8 mouse cellular contexts compared by ENCODE assay signal in the genomic region with DNA sequence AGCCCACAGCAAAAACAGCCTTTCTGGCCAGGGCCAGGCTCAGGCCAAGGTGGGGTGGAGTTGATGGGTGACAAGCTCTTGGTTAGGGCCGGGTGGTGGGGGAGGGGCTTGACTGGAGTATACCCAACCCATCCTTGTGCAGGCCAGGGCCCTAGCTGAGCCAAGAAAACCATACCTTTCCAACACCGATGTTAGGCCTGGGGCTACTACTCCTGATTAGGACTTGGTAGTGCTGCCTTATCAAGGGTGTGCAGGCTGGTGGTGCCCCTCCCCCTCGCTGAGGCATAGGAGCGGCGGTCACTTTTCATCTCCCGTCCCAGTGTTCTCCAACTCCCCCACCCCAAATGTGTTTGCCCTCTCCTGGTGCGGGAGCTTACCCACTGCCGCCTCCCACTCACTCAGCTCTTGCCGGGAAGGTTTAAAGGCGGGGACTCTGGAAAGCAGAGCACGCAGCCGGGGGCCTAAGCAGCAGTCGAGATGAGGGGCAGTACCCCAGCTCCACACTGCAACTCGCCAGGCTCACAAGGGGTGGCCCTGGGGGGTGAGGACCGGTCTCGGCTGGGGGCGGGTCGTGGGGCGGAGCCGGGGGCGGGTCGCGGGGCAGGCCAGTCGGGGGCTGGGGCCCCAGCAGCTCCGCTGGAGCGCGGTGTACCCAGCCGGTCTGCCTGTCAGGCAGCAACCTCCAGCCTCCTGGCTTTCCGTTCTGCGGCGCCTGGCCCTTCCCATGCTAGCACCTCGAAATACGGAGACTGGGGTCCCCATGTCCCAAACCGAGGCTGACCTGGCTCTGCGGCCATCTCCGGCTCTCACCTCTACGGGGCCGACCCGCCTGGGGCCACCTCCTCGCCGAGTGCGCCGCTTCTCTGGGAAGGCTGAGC. TPM values are rescaled to one million over a fixed set of nuclear protein-coding genes. Genes with fewer than 3 reads are reported as not detected.
DNase-seq lines count a peak whose midpoint lies in the region; ATAC-seq and TF ChIP-seq lines count a peak whose summit lies in the region.

A gene (plus strand): TSS at position 620 of the 878 bp plus-strand sequence.

- ATAC-seq in granulocyte monocyte progenitor cell, adult 5-6 weeks (replicated peaks; ENCODE audit: poor library complexity, severe bottlenecking) = peak; percentile 42
- ATAC-seq in intestine, postnatal 0 days = peak; percentile 65
- ATAC-seq in lung, embryonic 15.5 days (ENCODE audit: borderline replicate concordance, extremely low read depth, low FRiP score, low TSS enrichment) = peak; percentile 82

- H3K27ac ChIP-seq in brown adipose tissue, adult 24 weeks (replicated peaks; ENCODE audit: low read depth, low read length) = no peak within 1 kb of the TSS
- H3K27ac ChIP-seq in intestine, postnatal 0 days (ENCODE audit: low read depth, low read length) = peak within 1 kb of the TSS; percentile 57
- H3K27ac ChIP-seq in lung, embryonic 15.5 days = peak within 1 kb of the TSS; percentile 79

- no peaks in the 10 kb centered on the region for H3K36me3 ChIP-seq in intestine, postnatal 0 days (ENCODE audit: control insufficient read depth, insufficient read depth)
- 0 out of 2 replicates have a peak, but pooled peaks cover 9% of the 10 kb centered on the region for H3K36me3 ChIP-seq in lung, embryonic 15.5 days

- H3K9ac ChIP-seq in intestine, postnatal 0 days (ENCODE audit: low read depth, low read length) = peak within 1 kb of the TSS; percentile 70
- H3K9ac ChIP-seq in lung, embryonic 15.5 days = peak within 1 kb of the TSS; percentile 59

- WGBS in intestine, postnatal 0 days = 1% methylated on average over 43 of the region's 43 CpGs
- 1% methylated on average over 36 of the region's 43 CpGs for WGBS in lung, embryonic 15.5 days

- peaks cover 7% of the 10 kb centered on the region for H3K4me1 ChIP-seq in brown adipose tissue, adult 24 weeks (ENCODE audit: control insufficient read depth, insufficient read depth, insufficient read length, low read length)
- 0 out of 2 replicates have a peak, but pooled peaks cover 10% of the 10 kb centered on the region for H3K4me1 ChIP-seq in intestine, postnatal 0 days (replicated peaks; ENCODE audit: control insufficient read depth, insufficient read depth, low read length)
- peaks cover 43% of the 10 kb centered on the region for H3K4me1 ChIP-seq in lung, embryonic 15.5 days

- TF ChIP-seq CTCF in intestine, postnatal 0 days (IDR thresholded peaks at IDR 0.05; ENCODE audit: low read depth) = no peak

- H3K4me2 ChIP-seq in intestine, postnatal 0 days (replicated peaks; ENCODE audit: low read depth) = peak within 1 kb of the TSS; percentile 99
- peak within 1 kb of the TSS; percentile 90 for H3K4me2 ChIP-seq in lung, embryonic 15.5 days

- intact Hi-C loops in left cerebral cortex, postnatal 14 days (cut with DNase I) = no loop called here

- H3K9me3 ChIP-seq in intestine, postnatal 0 days (ENCODE audit: control insufficient read depth) = no peaks in the 10 kb centered on the region
- no peaks in the 10 kb centered on the region for H3K9me3 ChIP-seq in lung, embryonic 15.5 days

- no peaks in the 10 kb centered on the region; the same call in 1 of the 2 replicates for H3K27me3 ChIP-seq in intestine, postnatal 0 days (replicated peaks; ENCODE audit: control insufficient read depth, insufficient read depth, low read length)
- peaks cover 34% of the 10 kb centered on the region for H3K27me3 ChIP-seq in lung, embryonic 15.5 days

- peak within 1 kb of the TSS; percentile 68 for H3K4me3 ChIP-seq in brown adipose tissue, adult 24 weeks (ENCODE audit: insufficient read depth, low read depth, low read length)
- H3K4me3 ChIP-seq in intestine, postnatal 0 days (ENCODE audit: low read depth, low read length) = peak within 1 kb of the TSS; percentile 57
- H3K4me3 ChIP-seq in lung, embryonic 15.5 days = peak within 1 kb of the TSS; percentile 59

- no peak for DNase-seq in left cerebral cortex, adult 8-10 months (ENCODE audit: low spot score in 2 of 2)
- no peak for DNase-seq in left cerebral cortex, postnatal 14 days (ENCODE audit: low spot score in 2 of 2)
- peak; percentile 62 for DNase-seq in ovary, postnatal 10 days (ENCODE audit: low spot score)
- no peak for DNase-seq in left cerebral cortex, adult 9 months (ENCODE audit: low spot score in 2 of 2)

RNA-seq across cellular contexts. Expression of the gene that starts here (rescaled TPM):
- total RNA-seq in left cerebral cortex, adult 8-10 months (2022) = 10 to 100 TPM; 11.1 to 12.2 (median 11.6) TPM
- total RNA-seq in left cerebral cortex, postnatal 14 days (2021) = 1 to 10 TPM; 4.7 to 5.7 TPM
- polyA plus RNA-seq in brown adipose tissue, adult 24 weeks (2012; ENCODE audit: insufficient read depth, insufficient read length, missing spikeins) = not detected in 2 replicates
- total RNA-seq in granulocyte monocyte progenitor cell, adult 5-6 weeks (2014; fragmentation: Nextera tagmentation) = not detected in 2 replicates
- 2.6 TPM in 1 of 2 replicates, not detected in the other for total RNA-seq in granulocyte monocyte progenitor cell, adult 5-6 weeks (2017)
- 4.6 and 4.7 TPM in 2 replicates for polyA plus RNA-seq in intestine, postnatal 0 days (2015; fragmentation: Nextera tagmentation; extraction: Ambion mirVana)
- 3.7 and 5.0 TPM in 2 replicates for polyA plus RNA-seq in lung, embryonic 15.5 days (2015; fragmentation: Nextera tagmentation; extraction: Ambion mirVana)
